Mouse (Mus musculus): Measurements from ENCODE around the gene Ndufa12.

GRCm38 (mm10) chr10:94174652-94175051, 23.9 kb upstream of the Ndufa12 start:
- no peak for TF ChIP-seq MAFK (IDR thresholded peaks at IDR 0.05; ENCODE audit: insufficient read depth, low read depth, low read length)
- TF ChIP-seq ZNF384 (IDR thresholded peaks at IDR 0.05; ENCODE audit: low read depth, low read length): no peak
